Mouse (Mus musculus): ENCODE data around the gene Grk5.

DNA sequence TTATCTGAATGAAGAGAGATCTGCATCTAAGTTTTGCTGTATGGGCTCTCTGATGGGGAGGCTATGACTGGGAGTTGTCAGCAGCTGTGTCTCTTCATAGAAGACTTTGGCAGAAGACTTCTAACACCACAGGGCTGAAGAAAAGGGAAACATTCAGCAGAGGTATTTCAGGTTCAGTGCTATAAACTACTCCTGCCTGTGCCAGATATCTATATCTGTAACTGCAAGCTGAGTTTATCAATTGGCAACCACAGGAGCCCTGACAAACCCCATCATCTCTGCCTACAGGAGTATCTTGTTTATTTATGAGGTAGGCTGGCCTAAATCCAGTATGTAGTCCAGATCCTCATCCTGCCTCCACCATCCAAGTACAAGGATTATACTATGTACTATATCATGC, 46.2 kb upstream of the Grk5 start:
- TF ChIP-seq EP300 (IDR thresholded peaks at IDR 0.05; ENCODE audit: insufficient read depth, low read depth, low read length) (no peak), CTCF (IDR thresholded peaks at IDR 0.05; ENCODE audit: low read depth, low read length) (no peak)
